Comparison of ENCODE assay signal across 14 mouse cellular contexts in genomic region chr13:51919937-51920336, GRCm38 (mm10).
DNase-seq lines count a peak whose midpoint lies in the region; ATAC-seq and TF ChIP-seq lines count a peak whose summit lies in the region.
"Had no signal": no experiment of that assay in that cellular context is flagged by ENCODE, and none has a peak within 500 bp of the region (broad histone marks: within the 10 kb centered on the region; RNA-seq: fewer than 3 reads in every experiment).

No protein-coding gene starts in this region.

- H3K36me3 ChIP-seq in E14TG2a.4 (ENCODE audit: insufficient read depth, low read length): no peaks in the 10 kb centered on the region
- H3K36me3 ChIP-seq in forebrain, embryonic 12.5 days (replicated peaks): no peaks in the 10 kb centered on the region
- no peaks in the 10 kb centered on the region for H3K36me3 ChIP-seq in limb, embryonic 12.5 days
- H3K36me3 ChIP-seq in heart, adult 2 months (ENCODE audit: control insufficient read depth, insufficient read depth, low read length): no peaks in the 10 kb centered on the region

- peak overlapping the region; percentile 32 for H3K4me2 ChIP-seq in forebrain, embryonic 12.5 days
- peak overlapping the region; percentile 39; the same call in 1 of the 2 replicates for H3K4me2 ChIP-seq in limb, embryonic 12.5 days

- 21% methylated on average over 3 of the region's 3 CpGs for WGBS in forebrain, embryonic 12.5 days
- WGBS in limb, embryonic 12.5 days: 35% methylated on average over 3 of the region's 3 CpGs
- 98% methylated on average over 3 of the region's 3 CpGs for WGBS in heart, adult 2 months

- no peak for TF ChIP-seq CTCF in E14TG2a.4 (conservative IDR thresholded peaks at IDR 0.05; ENCODE audit: low read length)
- TF ChIP-seq CTCF in heart, adult 2 months (IDR thresholded peaks at IDR 0.05): no peak

- no peak for ATAC-seq in forebrain, embryonic 12.5 days (ENCODE audit: low FRiP score)
- 0 out of 2 replicates have a peak, but pooled peaks have one; percentile 11 for ATAC-seq in limb, embryonic 12.5 days (ENCODE audit: insufficient number of reproducible peaks, insufficient read depth, low FRiP score, low TSS enrichment, low read depth)

- H3K9ac ChIP-seq in forebrain, embryonic 12.5 days: 0 out of 2 replicates have a peak overlapping the region, but pooled peaks have one; percentile 21
- no peak overlapping the region for H3K9ac ChIP-seq in limb, embryonic 12.5 days (replicated peaks)
- no peak overlapping the region for H3K9ac ChIP-seq in heart, adult 2 months (ENCODE audit: low read depth, low read length)

- peak overlapping the region; percentile 91 for H3K27ac ChIP-seq in forebrain, embryonic 12.5 days
- H3K27ac ChIP-seq in limb, embryonic 12.5 days: peak overlapping the region; percentile 82
- no peak overlapping the region for H3K27ac ChIP-seq in heart, adult 2 months

- intact Hi-C loops in gastrocnemius, postnatal 36 days (cut with DNase I): no loop called here
- intact Hi-C loops in heart, adult 2 months (cut with DNase I): no loop called here

- no peaks in the 10 kb centered on the region for H3K79me2 ChIP-seq in heart, adult 2 months (replicated peaks; ENCODE audit: control insufficient read depth, insufficient read depth, low read length)

- H3K9me3 ChIP-seq in E14TG2a.4 (ENCODE audit: low read length): peaks cover 5% of the 10 kb centered on the region
- H3K9me3 ChIP-seq in forebrain, embryonic 12.5 days: no peaks in the 10 kb centered on the region
- H3K9me3 ChIP-seq in limb, embryonic 12.5 days: no peaks in the 10 kb centered on the region

- H3K4me3 ChIP-seq in E14TG2a.4 (replicated peaks; ENCODE audit: low read length): peak overlapping the region; percentile 41
- 0 out of 2 replicates have a peak overlapping the region, but pooled peaks have one; percentile 10 for H3K4me3 ChIP-seq in forebrain, embryonic 12.5 days (replicated peaks)
- no peak overlapping the region for H3K4me3 ChIP-seq in limb, embryonic 12.5 days (replicated peaks)
- H3K4me3 ChIP-seq in heart, adult 2 months: no peak overlapping the region

- H3K27me3 ChIP-seq in E14TG2a.4 (ENCODE audit: insufficient read depth, low read length): peaks cover 70% of the 10 kb centered on the region
- peaks cover 84% of the 10 kb centered on the region for H3K27me3 ChIP-seq in forebrain, embryonic 12.5 days
- H3K27me3 ChIP-seq in limb, embryonic 12.5 days: peaks cover 40% of the 10 kb centered on the region
- no peaks in the 10 kb centered on the region for H3K27me3 ChIP-seq in heart, adult 2 months (ENCODE audit: control insufficient read depth, insufficient read depth, low read length)

- DNase-seq in embryo, embryonic 9.5 days (ENCODE audit: extremely low spot score): peak; percentile 36
- DNase-seq in embryo, embryonic 11 days: no peak
- no peak for DNase-seq in gastrocnemius, postnatal 36 days
- DNase-seq in testis, postnatal 14 days (ENCODE audit: low spot score): no peak
- no peak for DNase-seq in heart, adult 2 months
- DNase-seq: adrenal gland, postnatal 14 days; cerebellum, adult 11-12 months; gastrocnemius, postnatal 25 days; kidney, postnatal 36 days; spleen, adult 18-20 months; thymus, adult 2 months had no signal

- TF ChIP-seq EP300 in heart, adult 2 months (IDR thresholded peaks at IDR 0.05; ENCODE audit: insufficient read depth, low read depth, low read length): no peak

- no peak for TF ChIP-seq POLR2A in heart, adult 2 months (IDR thresholded peaks at IDR 0.05; ENCODE audit: insufficient read depth, low read depth, low read length)

- H3K4me1 ChIP-seq in E14TG2a.4 (replicated peaks; ENCODE audit: low read depth, low read length): peaks cover 87% of the 10 kb centered on the region
- H3K4me1 ChIP-seq in forebrain, embryonic 12.5 days: peaks cover 67% of the 10 kb centered on the region
- H3K4me1 ChIP-seq in limb, embryonic 12.5 days (replicated peaks): peaks cover 61% of the 10 kb centered on the region
- no peaks in the 10 kb centered on the region for H3K4me1 ChIP-seq in heart, adult 2 months (ENCODE audit: control insufficient read depth, insufficient read depth, low read length)

Comparison
In these comparisons a context has a peak if more than half of its experiments do, and no peak if none do; other contexts are left out.
1. H3K4me3 ChIP-seq: peak in E14TG2a.4 (single experiment) and forebrain, embryonic 12.5 days (single experiment); none in limb, embryonic 12.5 days (single experiment) and heart, adult 2 months (single experiment).